Mouse (Mus musculus): ENCODE measurements around the gene Rhbdf1.

GRCm38 (mm10) chr11:32193156-32193555 is 28.9 kb downstream of the Rhbdf1 start:
- TF ChIP-seq CTCF (IDR thresholded peaks at IDR 0.05; ENCODE audit: insufficient read depth, low read depth, low read length) = no peak
- TF ChIP-seq POLR2A (IDR thresholded peaks at IDR 0.05; ENCODE audit: insufficient read depth, low read depth, low read length) = no peak
